Mouse (Mus musculus) cerebellum, postnatal 36 days (tissue): ENCODE measurements around the gene Gm13030.
"Not testable (repeated sequence)": the region's sequence is repeated elsewhere in the genome, so short reads cannot be mapped to it uniquely, and the experiment has no call there.

Source experiments
- DNase-seq, 2 experiments: peaks; one replicate each; pipeline ENCODE4 v3.0.0; 2021 to 2022; ENCODE audit warnings: mixed read lengths in 2 of 2

The Gm13030 gene

GRCm38 (mm10) chr4:138873864-138874263, at the start of gene Gm13030:
TSS of gene Gm13030 (minus strand) at chr4:138873964.
- no peak for DNase-seq

GRCm38 (mm10) chr4:138922131-138922459, 48.3 kb upstream of the Gm13030 start:
- peak; percentile 92 to 96 for DNase-seq

- no peak for DNase-seq
These were observed 47.7 kb upstream of the Gm13030 start for GRCm38 (mm10) chr4:138921254-138922130.

GRCm38 (mm10) chr4:138917282-138917681, 43.5 kb upstream of the Gm13030 start:
- DNase-seq = no peak

- DNase-seq = peak; percentile 97
These were observed 40.0 kb upstream of the Gm13030 start, which contains the start of gene Otud3 for GRCm38 (mm10) chr4:138913797-138914196. TSS of gene Otud3 (minus strand) at chr4:138913945.

- peak in 1 of 2 experiments; percentile 46 for DNase-seq
These were observed 39.5 kb upstream of the Gm13030 start for GRCm38 (mm10) chr4:138913141-138913787.

- DNase-seq = no peak
These were observed 32.0 kb upstream of the Gm13030 start for GRCm38 (mm10) chr4:138905624-138906337.

GRCm38 (mm10) chr4:138899361-138899760, 25.6 kb upstream of the Gm13030 start:
- DNase-seq = no peak

GRCm38 (mm10) chr4:138893789-138894188, 20.0 kb upstream of the Gm13030 start:
- DNase-seq = not testable (repeated sequence)

- peak in 1 of 2 experiments; percentile 20 for DNase-seq
These were observed 18.9 kb upstream of the Gm13030 start for GRCm38 (mm10) chr4:138892655-138893054.

GRCm38 (mm10) chr4:138889635-138890034, 15.9 kb upstream of the Gm13030 start:
- no peak for DNase-seq

- DNase-seq = no peak
These were observed 15.4 kb upstream of the Gm13030 start for GRCm38 (mm10) chr4:138889165-138889564.

- DNase-seq = peak; percentile 81 to 87
These were observed 10.5 kb upstream of the Gm13030 start for GRCm38 (mm10) chr4:138884261-138884660.

- DNase-seq = no peak
These were observed 8.4 kb upstream of the Gm13030 start for GRCm38 (mm10) chr4:138882179-138882578.

- DNase-seq = no peak
These were observed 7.2 kb upstream of the Gm13030 start for GRCm38 (mm10) chr4:138880811-138881584.

- no peak for DNase-seq
These were observed 6.0 kb upstream of the Gm13030 start for GRCm38 (mm10) chr4:138879808-138880207.

- DNase-seq = no peak
These were observed 5.0 kb upstream of the Gm13030 start for GRCm38 (mm10) chr4:138878783-138879182.

- no peak for DNase-seq
These were observed 4.0 kb upstream of the Gm13030 start, which contains the start of gene Pla2g2e for GRCm38 (mm10) chr4:138877731-138878130. TSS of gene Pla2g2e (plus strand) at chr4:138877942.

- DNase-seq = no peak
These were observed 2.2 kb upstream of the Gm13030 start for GRCm38 (mm10) chr4:138875986-138876385.

- DNase-seq = not testable (repeated sequence)
These were observed 1.5 kb upstream of the Gm13030 start for GRCm38 (mm10) chr4:138875275-138875674.

- no peak for DNase-seq
These were observed 5.1 kb downstream of the Gm13030 start for GRCm38 (mm10) chr4:138868666-138869065.

- DNase-seq = peak; percentile 59 to 81
These were observed 7.4 kb downstream of the Gm13030 start for GRCm38 (mm10) chr4:138866413-138866812.
